Mouse (Mus musculus) lung, embryonic 15.5 days (tissue): ENCODE results near the gene 9530053A07Rik. TPM values are rescaled to one million over a fixed set of nuclear protein-coding genes. Genes with fewer than 3 reads are reported as not detected.

Source experiments
- ATAC-seq: fragments of 200-750 bp; cut with Nextera tagmentation; 2 replicates; pipeline ENCODE4 v1.8.0; 2017; ENCODE audit warnings: moderate number of reproducible peaks, borderline replicate concordance; ENCODE audit not compliant: low FRiP score, low TSS enrichment; ENCODE audit errors: extremely low read depth
- H3K27ac ChIP-seq: fragments of 300-500 bp; sonication (generic); 2 replicates; pipeline ENCODE4 v1.5.1; 2015; ENCODE audit warnings: moderate library complexity, mild to moderate bottlenecking, inconsistent platforms
- H3K27me3 ChIP-seq: fragments of 300-500 bp; sonication (generic); 2 replicates; pipeline ENCODE4 v1.6.1; 2015; ENCODE audit warnings: inconsistent platforms
- H3K36me3 ChIP-seq: fragments of 300-500 bp; sonication (generic); 2 replicates; pipeline ENCODE4 v1.6.1; 2015; ENCODE audit warnings: inconsistent platforms
- H3K4me1 ChIP-seq: fragments of 300-500 bp; sonication (generic); 2 replicates; pipeline ENCODE4 v1.6.1; 2015; ENCODE audit warnings: inconsistent platforms
- H3K4me2 ChIP-seq: fragments of 300-500 bp; sonication (generic); 2 replicates; pipeline ENCODE4 v1.6.1; 2015; ENCODE audit warnings: inconsistent platforms, mild to moderate bottlenecking, moderate library complexity
- H3K4me3 ChIP-seq: fragments of 300-500 bp; sonication (generic); 2 replicates; pipeline ENCODE4 v1.5.1; 2015; ENCODE audit warnings: mild to moderate bottlenecking, inconsistent platforms
- H3K9ac ChIP-seq: fragments of 300-500 bp; sonication (generic); 2 replicates; pipeline ENCODE4 v1.6.1; 2015; ENCODE audit warnings: inconsistent platforms
- H3K9me3 ChIP-seq: fragments of 300-500 bp; sonication (generic); 2 replicates; pipeline ENCODE4 v1.6.1; 2016; ENCODE audit warnings: inconsistent platforms
- WGBS: fragments of 180-500 bp; shearing (Covaris S2); methylation state at CpG from one replicate; pipeline ENCODE4 v1.1.7; 2015; 5-methylcytosine and 5-hydroxymethylcytosine counted together
- polyA plus RNA-seq: library from polyadenylated mRNA; unstranded; fragments of >200 nt; fragmentation: Nextera tagmentation; extraction: Ambion mirVana; gene quantifications from 2 replicates; pipeline ENCODE4 v1.2.1, GENCODE M21; 2015

The 9530053A07Rik gene
- polyA plus RNA-seq, 1 experiment from 2014 or later, result 0.04 TPM

DNA sequence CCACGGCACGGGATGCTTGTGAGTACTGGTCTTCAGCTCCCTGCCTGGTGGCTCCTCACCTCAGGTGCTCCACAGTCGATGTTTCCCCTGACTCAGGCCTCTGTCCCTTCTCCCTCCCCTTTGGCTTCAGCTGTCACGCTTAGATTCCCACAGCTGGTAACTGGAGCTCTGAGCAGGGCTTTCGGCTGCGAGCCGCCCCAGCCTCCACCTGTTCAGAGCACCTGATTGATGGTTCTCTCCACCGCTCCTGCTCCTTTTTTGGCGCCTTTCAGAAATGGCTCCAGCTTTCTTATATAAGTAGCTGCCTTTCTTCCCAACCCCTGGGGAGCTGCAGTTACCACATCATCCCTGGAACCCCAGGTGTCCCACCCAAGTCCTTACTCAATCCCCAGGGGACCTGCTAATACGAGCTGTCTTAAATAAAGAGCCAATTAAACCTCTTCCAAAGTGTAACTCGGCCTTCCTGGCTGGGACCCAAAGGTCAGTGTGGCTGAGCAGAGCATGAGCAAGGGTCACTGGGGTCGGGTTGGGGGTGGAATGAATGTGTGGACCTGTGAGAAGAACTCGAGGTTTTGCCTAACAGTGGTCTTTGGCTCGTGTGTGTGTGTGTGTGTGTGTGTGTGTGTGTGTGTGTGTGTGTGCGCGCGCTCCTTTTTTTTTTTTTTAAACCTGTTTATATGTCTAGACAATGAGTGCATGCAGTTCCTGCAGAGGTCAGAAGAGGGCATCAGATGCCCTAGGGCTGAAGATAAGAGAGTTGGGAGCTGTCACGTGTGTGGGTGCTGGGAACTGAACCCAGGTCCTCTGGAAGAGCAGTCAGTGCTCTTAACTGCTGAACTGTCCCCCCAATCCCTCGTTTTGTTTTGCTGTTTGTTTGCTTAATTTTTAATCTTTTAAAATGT is 74.2 kb downstream of the 9530053A07Rik start:
- Histone ChIP-seq H3K36me3 (no peaks in the 10 kb centered on the region), H3K4me2 (no peak overlapping the region), H3K9me3 (no peaks in the 10 kb centered on the region), H3K4me1 (0 out of 2 replicates have a peak, but pooled peaks cover under 1% of the 10 kb centered on the region), H3K27me3 (no peaks in the 10 kb centered on the region), H3K4me3 (no peak overlapping the region), H3K27ac (no peak overlapping the region), H3K9ac (no peak overlapping the region)
- ATAC-seq, result no peak
- 48% methylated on average over 19 of the region's 19 CpGs for WGBS

DNA sequence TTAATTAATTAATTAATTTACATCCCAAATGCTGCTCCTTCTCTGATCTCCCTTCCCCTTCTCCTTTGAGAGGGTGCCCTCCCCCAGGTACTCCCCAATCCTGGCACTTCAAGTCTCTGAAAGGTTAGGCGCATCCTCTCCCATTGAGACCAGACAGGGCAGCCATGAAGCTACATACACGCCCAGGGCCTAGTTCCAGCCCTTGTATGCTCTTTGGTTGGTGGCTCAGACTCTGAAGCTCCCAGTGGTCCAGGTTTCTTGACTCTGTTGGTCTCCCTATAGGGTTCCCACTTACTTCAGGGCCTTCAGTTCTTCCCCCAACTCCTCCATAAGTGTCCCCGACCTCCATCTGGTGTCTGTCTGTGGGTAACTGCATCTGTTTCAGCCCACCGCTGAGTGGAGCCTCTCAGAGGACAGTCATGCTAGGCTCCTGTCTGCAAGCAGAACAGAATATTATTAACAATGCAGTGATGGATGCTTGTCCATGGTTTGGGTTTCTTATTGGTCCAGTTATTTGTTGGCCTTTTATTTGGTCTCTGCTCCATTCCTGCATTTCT is 76.9 kb downstream of the 9530053A07Rik start:
- Histone ChIP-seq H3K9ac (no peak overlapping the region), H3K27ac (no peak overlapping the region), H3K9me3 (no peaks in the 10 kb centered on the region), H3K4me1 (0 out of 2 replicates have a peak, but pooled peaks cover 3% of the 10 kb centered on the region), H3K27me3 (no peaks in the 10 kb centered on the region), H3K4me3 (no peak overlapping the region), H3K36me3 (no peaks in the 10 kb centered on the region), H3K4me2 (no peak overlapping the region)
- ATAC-seq, result no peak
- 57% methylated on average over 4 of the region's 4 CpGs for WGBS

DNA sequence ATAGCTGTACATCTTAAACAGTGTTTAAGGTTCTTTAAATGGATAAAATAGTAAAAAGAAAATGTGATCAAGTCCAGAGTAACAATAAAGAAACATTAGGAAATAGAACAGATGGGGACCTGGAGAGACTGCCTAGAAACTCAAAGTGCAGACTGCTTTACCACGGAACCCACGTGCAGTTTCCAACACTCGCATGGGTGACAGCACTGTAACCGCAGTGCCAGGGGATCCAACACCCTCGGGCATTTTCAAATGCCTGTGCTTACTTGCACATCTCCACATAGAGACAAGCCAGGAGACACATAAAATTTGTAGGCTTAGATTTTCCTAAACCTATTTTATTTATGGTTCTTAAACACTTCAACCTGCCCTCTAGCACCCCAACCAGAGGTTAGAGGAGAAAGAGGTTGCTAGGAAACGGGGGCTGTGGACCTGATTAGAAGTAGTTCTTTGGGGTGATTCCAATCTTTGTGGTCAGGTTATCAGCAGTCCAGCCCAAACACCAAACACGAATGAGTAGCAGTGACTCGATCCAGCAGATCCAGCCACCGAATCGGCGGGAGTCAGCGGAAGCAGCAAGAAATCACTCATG is 79.2 kb downstream of the 9530053A07Rik start:
- Histone ChIP-seq H3K27me3 (no peaks in the 10 kb centered on the region), H3K27ac (peak overlapping the region; percentile 37), H3K9ac (peak overlapping the region; percentile 51; the same call in 1 of the 2 replicates), H3K36me3 (no peaks in the 10 kb centered on the region), H3K4me3 (peak overlapping the region; percentile 32), H3K4me2 (peak overlapping the region; percentile 58), H3K9me3 (no peaks in the 10 kb centered on the region), H3K4me1 (0 out of 2 replicates have a peak, but pooled peaks cover 3% of the 10 kb centered on the region)
- 35% methylated on average over 12 of the region's 12 CpGs for WGBS
- 0 out of 2 replicates have a peak, but pooled peaks have one; percentile 23 for ATAC-seq

DNA sequence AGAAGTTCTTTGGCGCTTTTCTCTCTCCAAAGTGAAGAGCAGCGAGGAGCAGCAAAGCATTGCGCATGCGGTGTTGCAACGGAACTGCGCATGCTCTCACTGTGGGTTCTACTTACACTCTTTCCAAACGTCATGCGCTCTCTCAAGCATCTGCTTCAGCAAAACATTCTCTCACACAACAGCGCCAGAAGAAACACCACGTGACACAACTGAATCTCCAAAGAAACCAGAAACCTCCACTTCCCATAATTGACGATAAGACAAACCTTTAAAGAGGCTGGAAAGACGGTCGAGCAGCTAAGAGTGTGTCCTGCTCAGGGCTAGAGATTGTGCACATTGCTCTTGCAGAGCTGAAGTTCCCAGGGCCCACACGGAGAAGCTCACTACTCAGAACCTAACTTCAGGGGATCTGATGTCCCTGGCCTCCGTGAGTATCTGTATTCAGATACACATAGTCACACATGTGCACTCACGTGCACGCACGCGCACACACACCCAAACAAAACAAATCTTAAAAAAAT is 79.8 kb downstream of the 9530053A07Rik start:
- WGBS, result 42% methylated on average over 19 of the region's 19 CpGs
- no peaks in the 10 kb centered on the region for H3K9me3 ChIP-seq
- peak; percentile 77; the same call in 1 of the 2 replicates for ATAC-seq
- H3K36me3 ChIP-seq, result no peaks in the 10 kb centered on the region
- H3K27ac ChIP-seq, result peak overlapping the region; percentile 37
- H3K4me1 ChIP-seq, result 0 out of 2 replicates have a peak, but pooled peaks cover 3% of the 10 kb centered on the region
- H3K27me3 ChIP-seq, result no peaks in the 10 kb centered on the region
- H3K9ac ChIP-seq, result peak overlapping the region; percentile 51; the same call in 1 of the 2 replicates
- H3K4me2 ChIP-seq, result peak overlapping the region; percentile 58
- H3K4me3 ChIP-seq, result peak overlapping the region; percentile 32

DNA sequence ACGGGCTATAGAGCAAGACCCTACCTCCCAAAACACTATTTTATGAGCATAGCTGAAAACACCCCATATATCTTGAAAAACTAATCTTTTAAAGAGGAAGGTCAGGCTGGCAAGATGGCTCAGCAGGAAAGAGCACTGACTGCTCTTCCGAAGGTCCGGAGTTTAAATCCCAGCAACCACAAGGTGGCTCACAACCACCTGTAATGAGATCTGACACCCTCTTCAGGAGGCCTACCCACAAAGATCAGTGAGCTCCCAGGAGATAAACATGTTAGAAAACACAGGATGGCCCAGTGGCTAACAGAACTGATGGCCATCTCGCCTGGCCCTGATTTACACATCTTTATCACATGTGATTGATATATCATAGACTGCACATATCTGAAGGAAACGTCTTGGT is 81.5 kb downstream of the 9530053A07Rik start:
- no peak for ATAC-seq
- no peaks in the 10 kb centered on the region for H3K27me3 ChIP-seq
- 0 out of 2 replicates have a peak, but pooled peaks cover 3% of the 10 kb centered on the region for H3K4me1 ChIP-seq
- 38% methylated on average over 5 of the region's 5 CpGs for WGBS
- H3K27ac ChIP-seq, result no peak overlapping the region
- H3K9ac ChIP-seq, result no peak overlapping the region
- no peak overlapping the region for H3K4me3 ChIP-seq
- no peaks in the 10 kb centered on the region for H3K36me3 ChIP-seq
- no peaks in the 10 kb centered on the region for H3K9me3 ChIP-seq
- H3K4me2 ChIP-seq, result no peak overlapping the region

DNA sequence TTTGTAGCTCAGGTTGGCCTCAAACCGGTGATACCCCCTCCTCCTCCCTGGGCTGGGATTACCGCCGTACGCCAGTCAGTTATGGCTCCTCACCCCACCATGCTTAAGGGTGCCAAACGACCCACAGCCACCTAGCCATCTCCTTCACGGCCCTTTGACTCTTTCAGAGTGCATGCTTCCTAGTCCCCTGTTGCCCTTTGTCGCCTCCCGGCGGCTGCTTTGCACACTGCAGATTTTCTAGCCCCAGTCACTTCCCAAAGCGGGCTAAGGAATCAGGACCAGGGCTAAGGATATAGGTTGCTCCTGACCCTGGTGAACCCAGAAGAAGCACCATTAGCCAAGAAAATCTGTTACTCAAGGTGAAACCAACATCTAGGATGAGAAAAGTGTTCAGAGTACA is 84.9 kb downstream of the 9530053A07Rik start:
- no peaks in the 10 kb centered on the region for H3K27me3 ChIP-seq
- no peak overlapping the region for H3K9ac ChIP-seq
- no peak overlapping the region for H3K4me3 ChIP-seq
- H3K4me1 ChIP-seq, result no peaks in the 10 kb centered on the region
- H3K36me3 ChIP-seq, result no peaks in the 10 kb centered on the region
- no peak overlapping the region for H3K27ac ChIP-seq
- no peaks in the 10 kb centered on the region for H3K9me3 ChIP-seq
- no peak overlapping the region for H3K4me2 ChIP-seq
- ATAC-seq, result no peak
- WGBS, result 30% methylated on average over 10 of the region's 10 CpGs

Other genes with a start within 250 kb of the 9530053A07Rik start
- gene Zfp974, start 200.0 kb upstream of the 9530053A07Rik start, polyA plus RNA-seq, result 8.7 and 8.9 TPM in 2 replicates
- gene Zfp780b, start 150.3 kb upstream of the 9530053A07Rik start, polyA plus RNA-seq, result 18.6 and 20.9 TPM in 2 replicates
- gene Zfp850, start 115.4 kb upstream of the 9530053A07Rik start, polyA plus RNA-seq, result 4.0 and 4.8 TPM in 2 replicates
- gene Psmc4, start 79.4 kb upstream of the 9530053A07Rik start, polyA plus RNA-seq, result 294 and 297 TPM in 2 replicates
- gene Fcgbp, start 58.2 kb upstream of the 9530053A07Rik start, polyA plus RNA-seq, result 1.2 TPM in 2 replicates
- gene Fbl, start 40.2 kb downstream of the 9530053A07Rik start, polyA plus RNA-seq, result 119 and 127 TPM in 2 replicates
- 12.7 and 13.9 TPM in 2 replicates for gene Dyrk1b, start 50.0 kb downstream of the 9530053A07Rik start, polyA plus RNA-seq
- gene Eid2, start 138.4 kb downstream of the 9530053A07Rik start, polyA plus RNA-seq, result 6.6 and 9.0 TPM in 2 replicates
- 11.4 and 11.8 TPM in 2 replicates for gene Eid2b, start 148.3 kb downstream of the 9530053A07Rik start, polyA plus RNA-seq
- not detected in 2 replicates for gene Selenov, start 161.7 kb downstream of the 9530053A07Rik start, polyA plus RNA-seq
- gene Dll3, start 172.8 kb downstream of the 9530053A07Rik start, polyA plus RNA-seq, result 0.75 and 0.94 TPM in 2 replicates
- 146 and 147 TPM in 2 replicates for gene Timm50, start 182.6 kb downstream of the 9530053A07Rik start, polyA plus RNA-seq
- gene Supt5, start 209.3 kb downstream of the 9530053A07Rik start, polyA plus RNA-seq, result 83.2 and 88.4 TPM in 2 replicates
- 979 and 1,114 TPM in 2 replicates for gene Rps16, start 221.2 kb downstream of the 9530053A07Rik start, polyA plus RNA-seq
- 59.4 and 67.9 TPM in 2 replicates for gene Plekhg2, start 243.1 kb downstream of the 9530053A07Rik start, polyA plus RNA-seq